10 mouse cellular contexts compared by ENCODE assay signal in genomic region chr3:97159986-97160385, GRCm38 (mm10). TPM values are rescaled to one million over a fixed set of nuclear protein-coding genes. Genes with fewer than 3 reads are reported as not detected.
DNase-seq lines count a peak whose midpoint lies in the region; ATAC-seq and TF ChIP-seq lines count a peak whose summit lies in the region.
"Had no signal": no experiment of that assay in that cellular context is flagged by ENCODE, and none has a peak within 500 bp of the region (broad histone marks: within the 10 kb centered on the region; RNA-seq: fewer than 3 reads in every experiment).

No protein-coding gene starts in this region.

- H3K9ac ChIP-seq in heart, embryonic 16.5 days (ENCODE audit: low read length), result peak overlapping the region; percentile 86
- H3K9ac ChIP-seq in heart, adult 2 months (ENCODE audit: low read depth, low read length), result no peak overlapping the region
- H3K9ac ChIP-seq in forebrain, embryonic 15.5 days (replicated peaks), result no peak overlapping the region
- H3K9ac ChIP-seq in liver, embryonic 14.5 days (replicated peaks), result peak overlapping the region; percentile 82; the same call in 1 of the 2 replicates

- ATAC-seq in heart, embryonic 16.5 days (replicated peaks; ENCODE audit: extremely low read depth, insufficient read depth, low FRiP score), result no peak
- ATAC-seq in G1E (ENCODE audit: extremely low read depth, insufficient number of reproducible peaks, low FRiP score, poor library complexity, severe bottlenecking), result no peak
- ATAC-seq in forebrain, embryonic 15.5 days (replicated peaks), result no peak
- ATAC-seq in liver, embryonic 14.5 days (ENCODE audit: insufficient read depth), result no peak

- no peak for TF ChIP-seq CTCF in heart, adult 2 months (IDR thresholded peaks at IDR 0.05)
- no peak for TF ChIP-seq CTCF in G1E (IDR thresholded peaks at IDR 0.05; ENCODE audit: low read depth, low read length)
- no peak for TF ChIP-seq CTCF in liver, embryonic 14.5 days (IDR thresholded peaks at IDR 0.05; ENCODE audit: low read depth)

- no peak overlapping the region for H3K27ac ChIP-seq in heart, embryonic 16.5 days (ENCODE audit: low read length)
- no peak overlapping the region for H3K27ac ChIP-seq in heart, adult 2 months
- no peak overlapping the region for H3K27ac ChIP-seq in forebrain, embryonic 15.5 days (replicated peaks)
- no peak overlapping the region for H3K27ac ChIP-seq in liver, embryonic 14.5 days

- no peaks in the 10 kb centered on the region for H3K79me2 ChIP-seq in heart, adult 2 months (replicated peaks; ENCODE audit: control insufficient read depth, insufficient read depth, low read length)

- intact Hi-C loops in heart, adult 2 months (cut with DNase I), result loop anchor here (5.0 kb wide), 1 partner anchor 67 kb away; no protein-coding TSS in a partner anchor

- H3K4me3 ChIP-seq in heart, embryonic 16.5 days (ENCODE audit: low read length), result peak overlapping the region; percentile 72
- H3K4me3 ChIP-seq in heart, adult 2 months, result no peak overlapping the region
- peak overlapping the region; percentile 94; the same call in 1 of the 2 replicates for H3K4me3 ChIP-seq in G1E (ENCODE audit: low read depth, low read length)
- no peak overlapping the region for H3K4me3 ChIP-seq in forebrain, embryonic 15.5 days
- H3K4me3 ChIP-seq in liver, embryonic 14.5 days (ENCODE audit: insufficient read depth in 1 of 2, low read depth in 2 of 2, low read length in 2 of 2), result peak overlapping the region in 1 of 2 experiments; percentile 88; a peak in 2 of 4 replicates

- no peak for TF ChIP-seq POLR2A in heart, adult 2 months (IDR thresholded peaks at IDR 0.05; ENCODE audit: insufficient read depth, low read depth, low read length)

- peak overlapping the region; percentile 88 for H3K4me2 ChIP-seq in heart, embryonic 16.5 days (ENCODE audit: low read depth, low read length)
- peak overlapping the region; percentile 81; the same call in 1 of the 2 replicates for H3K4me2 ChIP-seq in forebrain, embryonic 15.5 days (replicated peaks)
- peak overlapping the region; percentile 71 for H3K4me2 ChIP-seq in liver, embryonic 14.5 days (ENCODE audit: low read depth)

- DNase-seq in heart, adult 2 months, result no peak
- no peak for DNase-seq in G1E (ENCODE audit: low spot score)
- DNase-seq in liver, embryonic 14.5 days (ENCODE audit: low read depth in 3 of 3, low spot score in 3 of 3), result no peak
- no peak for DNase-seq in adipocyte (ENCODE audit: low spot score)
- no peak for DNase-seq in layer of hippocampus, adult 11-12 months (ENCODE audit: low spot score)
- no peak for DNase-seq in spleen, postnatal 14 days (ENCODE audit: low spot score in 2 of 2)
- DNase-seq: embryo, embryonic 11 days had no signal

- TF ChIP-seq EP300 in heart, adult 2 months (IDR thresholded peaks at IDR 0.05; ENCODE audit: insufficient read depth, low read depth, low read length), result no peak
- TF ChIP-seq EP300 in liver, embryonic 14.5 days (IDR thresholded peaks at IDR 0.05; ENCODE audit: low read depth), result no peak

- WGBS in heart, embryonic 16.5 days, result 66% methylated on average over 2 of the region's 2 CpGs
- whole genome bisulfite sequencing in heart, adult 2 months, result 86% methylated on average over 2 of the region's 2 CpGs
- WGBS in forebrain, embryonic 15.5 days, result 75% methylated on average over 2 of the region's 2 CpGs
- WGBS in liver, embryonic 14.5 days (ENCODE audit: insufficient replicate concordance), result 47% methylated on average over 2 of the region's 2 CpGs

- H3K27me3 ChIP-seq in heart, embryonic 16.5 days (ENCODE audit: control insufficient read depth, insufficient read depth, low read length), result no peaks in the 10 kb centered on the region
- no peaks in the 10 kb centered on the region for H3K27me3 ChIP-seq in heart, adult 2 months (ENCODE audit: control insufficient read depth, insufficient read depth, low read length)
- peaks cover 5% of the 10 kb centered on the region; the same call in 1 of the 2 replicates for H3K27me3 ChIP-seq in G1E (ENCODE audit: insufficient read depth, low read length)
- no peaks in the 10 kb centered on the region for H3K27me3 ChIP-seq in forebrain, embryonic 15.5 days
- H3K27me3 ChIP-seq in liver, embryonic 14.5 days (ENCODE audit: control insufficient read depth, insufficient read depth, low read length), result no peaks in the 10 kb centered on the region
- H3K27me3 ChIP-seq: CH12.LX had no signal

- 0 out of 2 replicates have a peak, but pooled peaks cover 3% of the 10 kb centered on the region for H3K36me3 ChIP-seq in heart, embryonic 16.5 days (ENCODE audit: control insufficient read depth, insufficient read depth)
- no peaks in the 10 kb centered on the region for H3K36me3 ChIP-seq in heart, adult 2 months (ENCODE audit: control insufficient read depth, insufficient read depth, low read length)
- peaks cover 25% of the 10 kb centered on the region for H3K36me3 ChIP-seq in G1E (replicated peaks)
- H3K36me3 ChIP-seq in forebrain, embryonic 15.5 days, result no peaks in the 10 kb centered on the region
- H3K36me3 ChIP-seq in liver, embryonic 14.5 days (replicated peaks; ENCODE audit: control insufficient read depth, insufficient read depth, low read depth), result no peaks in the 10 kb centered on the region

- H3K9me3 ChIP-seq in heart, embryonic 16.5 days (replicated peaks; ENCODE audit: control insufficient read depth, low read length), result no peaks in the 10 kb centered on the region
- no peaks in the 10 kb centered on the region for H3K9me3 ChIP-seq in G1E (replicated peaks)
- no peaks in the 10 kb centered on the region for H3K9me3 ChIP-seq in forebrain, embryonic 15.5 days
- H3K9me3 ChIP-seq in liver, embryonic 14.5 days (ENCODE audit: control insufficient read depth, low read length), result no peaks in the 10 kb centered on the region

- peaks cover 13% of the 10 kb centered on the region for H3K4me1 ChIP-seq in heart, embryonic 16.5 days (ENCODE audit: control insufficient read depth, insufficient read depth, low read length)
- H3K4me1 ChIP-seq in heart, adult 2 months (ENCODE audit: control insufficient read depth, insufficient read depth, low read length), result no peaks in the 10 kb centered on the region
- peaks cover 57% of the 10 kb centered on the region for H3K4me1 ChIP-seq in G1E (ENCODE audit: insufficient read depth, low read depth, low read length)
- peaks cover 18% of the 10 kb centered on the region for H3K4me1 ChIP-seq in forebrain, embryonic 15.5 days
- H3K4me1 ChIP-seq in liver, embryonic 14.5 days (replicated peaks; ENCODE audit: control insufficient read depth in 2 of 2, insufficient read depth in 2 of 2, low read length in 1 of 2), result peaks cover 2 to 15% of the 10 kb centered on the region in 2 experiments; a peak in 2 of 4 replicates

RNA-seq across cellular contexts. Expression of gene Acp6, which starts 1.4 kb away (rescaled TPM):
- polyA plus RNA-seq in heart, embryonic 16.5 days (2015; fragmentation: Nextera tagmentation; extraction: Ambion mirVana), result 59.0 and 60.4 TPM in 2 replicates
- 10 to 100 TPM; 33.3 to 34.0 TPM for total RNA-seq in heart, adult 2 months (2021)
- 32.7 and 43.8 TPM in 2 replicates for polyA plus RNA-seq in heart, adult 2 months (2012; rRNA removed)
- total RNA-seq in G1E (2014; fragmentation: Nextera tagmentation), result 86.3 and 91.1 TPM in 2 replicates
- total RNA-seq in G1E (2017), result 50.7 and 59.3 TPM in 2 replicates
- polyA plus RNA-seq in G1E (2012), result 54.4 and 62.7 TPM in 2 replicates
- 25.1 and 26.6 TPM in 2 replicates for polyA plus RNA-seq in forebrain, embryonic 15.5 days (2015; fragmentation: Nextera tagmentation; extraction: Ambion mirVana)
- polyA plus RNA-seq in liver, embryonic 14.5 days (2012; rRNA removed), result 9.8 and 11.1 TPM in 2 replicates
- 13.8 and 14.8 TPM in 2 replicates for polyA plus RNA-seq in liver, embryonic 14.5 days (2014; fragmentation: Nextera tagmentation; extraction: Ambion mirVana)

Comparison
In these comparisons a context has a peak if more than half of its experiments do, and no peak if none do; other contexts are left out.
1. H3K4me3 ChIP-seq: peak in heart, embryonic 16.5 days (single experiment) and G1E (single experiment); none in heart, adult 2 months (single experiment) and forebrain, embryonic 15.5 days (single experiment).
2. H3K9ac ChIP-seq: peak in heart, embryonic 16.5 days (single experiment) and liver, embryonic 14.5 days (single experiment); none in heart, adult 2 months (single experiment) and forebrain, embryonic 15.5 days (single experiment).
3. Peak in every context shown above with its lines, with median percentiles within 50 percentile points of each other: H3K4me2 ChIP-seq.